Mouse (Mus musculus) lung, postnatal 0 days (tissue): ENCODE measurements around the gene Cables2.

Experiments
- CTCF ChIP-seq: IDR thresholded peaks from 2 replicates; pipeline ENCODE4 v1.5.1; 2016; ENCODE audit warnings: antibody characterized with exemption, mild to moderate bottlenecking
- EP300 ChIP-seq: IDR thresholded peaks from 2 replicates; pipeline ENCODE4 v1.6.1; 2016; ENCODE audit warnings: antibody characterized with exemption, mild to moderate bottlenecking, control low read depth

DNA sequence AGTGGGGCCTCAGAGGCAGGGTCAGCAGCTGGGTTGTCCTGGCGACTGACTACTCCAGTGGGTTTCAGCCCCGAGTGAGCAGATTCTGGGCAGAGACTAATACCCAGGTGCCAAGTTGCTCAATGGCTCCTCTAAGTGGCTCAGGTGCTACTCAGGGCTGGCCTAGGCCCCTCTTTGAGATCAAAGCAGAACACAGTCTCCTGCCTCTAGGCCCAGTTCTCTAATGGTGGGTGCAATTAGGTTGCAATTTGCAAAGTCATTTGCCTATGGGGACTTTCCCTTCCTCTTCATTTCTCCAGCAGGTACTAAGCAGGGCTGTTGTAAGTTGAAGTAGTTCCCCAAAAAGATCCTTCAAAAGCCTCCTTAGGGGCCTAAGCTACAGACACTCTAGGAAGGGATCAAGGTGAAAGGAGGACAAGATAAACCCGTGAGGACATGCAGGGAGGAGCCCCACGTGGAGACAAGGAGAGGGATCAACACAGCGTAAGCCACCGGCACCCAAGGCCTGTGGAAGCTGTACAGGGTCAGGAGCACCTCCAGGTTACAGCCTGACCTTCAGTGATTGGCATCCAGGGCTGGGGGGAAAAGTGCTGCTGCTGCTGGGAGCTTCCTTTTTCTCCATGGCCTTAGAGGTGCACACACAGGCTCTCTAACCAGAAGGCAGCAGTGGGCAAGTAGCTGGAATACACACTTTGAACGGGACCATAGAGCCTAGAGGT is 2.6 kb downstream of the Cables2 start:
- TF ChIP-seq CTCF (no peak), EP300 (peak; percentile 54)
